Mouse (Mus musculus) ES-E14 (cell line): ENCODE results near the gene Gm11939. TPM values are rescaled to one million over a fixed set of nuclear protein-coding genes. Genes with fewer than 3 reads are reported as not detected.

ENCODE experiments used
- DNase-seq: peaks from one replicate; pipeline ENCODE4 v3.0.0-alpha.2; 2013; ENCODE audit warnings: low read depth, low spot score
- H3K27ac ChIP-seq: 2 replicates; pipeline ENCODE4 v1.5.1; 2012; ENCODE audit warnings: low read depth, mild to moderate bottlenecking, low read length, moderate library complexity, mixed read lengths; ENCODE audit not compliant: poor library complexity, insufficient read depth, severe bottlenecking
- H3K36me3 ChIP-seq: 2 replicates; pipeline ENCODE4 v1.6.1; 2012; ENCODE audit warnings: mild to moderate bottlenecking, low read length, moderate library complexity, mixed read lengths; ENCODE audit not compliant: control insufficient read depth, poor library complexity, insufficient read depth, severe bottlenecking
- H3K4me1 ChIP-seq, 2 experiments: fragments of 150-350 bp in 1 of 2; sonication (generic) in 1 of 2; 2 replicates each; pipeline ENCODE4 v1.6.1; 2012; ENCODE audit warnings: low read length in 2 of 2, mild to moderate bottlenecking in 1 of 2, mixed read lengths in 1 of 2; ENCODE audit not compliant: control insufficient read depth in 2 of 2, insufficient read depth in 2 of 2, poor library complexity in 1 of 2
- H3K4me3 ChIP-seq, 2 experiments: fragments of 150-350 bp in 1 of 2; sonication (generic) in 1 of 2; 2 replicates each; pipeline ENCODE4 v1.5.1; 2012; ENCODE audit warnings: low read length in 2 of 2, low read depth in 1 of 2, mild to moderate bottlenecking in 1 of 2, mixed read lengths in 1 of 2; ENCODE audit not compliant: insufficient read depth in 1 of 2, poor library complexity in 1 of 2, severe bottlenecking in 1 of 2
- H3K9ac ChIP-seq: 2 replicates; pipeline ENCODE4 v1.6.1; 2012; ENCODE audit warnings: low read depth, mild to moderate bottlenecking, low read length, mixed read lengths; ENCODE audit not compliant: poor library complexity, insufficient read depth, severe bottlenecking
- H3K9me3 ChIP-seq: fragments of 150-350 bp; sonication (generic); 2 replicates; pipeline ENCODE4 v1.6.1; 2012; ENCODE audit warnings: low read depth, mild to moderate bottlenecking, low read length; ENCODE audit not compliant: control insufficient read depth, insufficient read depth
- CHD2 ChIP-seq: IDR thresholded peaks from 2 replicates; pipeline ENCODE4 v1.6.1; 2014; ENCODE audit warnings: mild to moderate bottlenecking, low read depth, low read length, inconsistent platforms
- HCFC1 ChIP-seq: IDR thresholded peaks from 2 replicates; pipeline ENCODE4 v1.6.1; 2012; ENCODE audit warnings: low read length, inconsistent platforms, borderline replicate concordance; ENCODE audit not compliant: insufficient read depth
- MAFK ChIP-seq: IDR thresholded peaks from 2 replicates; pipeline ENCODE4 v1.6.1; 2014; ENCODE audit warnings: mild to moderate bottlenecking, low read depth, low read length, inconsistent platforms; ENCODE audit not compliant: insufficient read depth
- ZC3H11A ChIP-seq: IDR thresholded peaks from 2 replicates; pipeline ENCODE4 v1.6.1; 2012; ENCODE audit warnings: low read depth, mild to moderate bottlenecking, inconsistent platforms, low read length, borderline replicate concordance
- ZNF384 ChIP-seq: IDR thresholded peaks from 2 replicates; pipeline ENCODE4 v1.6.1; 2012; ENCODE audit warnings: low read depth, low read length, inconsistent platforms
- in situ Hi-C, 2 experiments: fragments of 600-800 bp; cut with MboI; formaldehyde crosslinking; loops; one replicate each; pipeline ENCODE4 v1.15.1; 2025; ENCODE audit warnings: low sequenced_read_pairs in 2 of 2, inconsistent platforms in 1 of 2; ENCODE audit not compliant: unreplicated experiment in 2 of 2
- total RNA-seq: library from RNA; depleted of rRNA; stranded (reverse); fragments of 300-350 nt; gene quantifications from 2 replicates; pipeline ENCODE4 v1.2.3, GENCODE M21; 2012

The Gm11939 gene
- total RNA-seq, 1 experiment = not detected

GRCm38 (mm10) chr11:99573164-99573563, 13.9 kb upstream of the Gm11939 start:
- in situ Hi-C loops = no loop called here
- no peaks in the 10 kb centered on the region for H3K9me3 ChIP-seq
- no peak for TF ChIP-seq ZNF384
- no peak for TF ChIP-seq MAFK
- no peak for TF ChIP-seq CHD2
- no peak for TF ChIP-seq ZC3H11A
- TF ChIP-seq HCFC1 = no peak
- no peak overlapping the region for H3K4me3 ChIP-seq
- no peaks in the 10 kb centered on the region for H3K36me3 ChIP-seq
- H3K9ac ChIP-seq = no peak overlapping the region
- H3K27ac ChIP-seq = no peak overlapping the region
- H3K4me1 ChIP-seq = no peaks in the 10 kb centered on the region
- no peak for DNase-seq

GRCm38 (mm10) chr11:99566530-99566929, 7.3 kb upstream of the Gm11939 start, which contains the start of gene Krtap3-1:
Krtap3-1 (minus strand) TSS chr11:99566630.
- no peak for DNase-seq
- H3K27ac ChIP-seq = no peak within 1 kb of the TSS
- TF ChIP-seq CHD2 = no peak
- TF ChIP-seq HCFC1 = no peak
- no peak for TF ChIP-seq ZC3H11A
- TF ChIP-seq ZNF384 = no peak
- TF ChIP-seq MAFK = no peak
- no peaks in the 10 kb centered on the region for H3K4me1 ChIP-seq
- H3K36me3 ChIP-seq = no peaks in the 10 kb centered on the region
- no peak within 1 kb of the TSS for H3K4me3 ChIP-seq
- in situ Hi-C loops = no loop called here
- no peak within 1 kb of the TSS for H3K9ac ChIP-seq
- no peaks in the 10 kb centered on the region for H3K9me3 ChIP-seq

GRCm38 (mm10) chr11:99562580-99562979, 3.3 kb upstream of the Gm11939 start:
- no peaks in the 10 kb centered on the region for H3K36me3 ChIP-seq
- H3K4me3 ChIP-seq = no peak overlapping the region
- H3K4me1 ChIP-seq = no peaks in the 10 kb centered on the region
- no peak overlapping the region for H3K9ac ChIP-seq
- H3K9me3 ChIP-seq = no peaks in the 10 kb centered on the region
- no peak for DNase-seq
- in situ Hi-C loops = no loop called here
- TF ChIP-seq ZNF384 (no peak), ZC3H11A (no peak), HCFC1 (no peak), CHD2 (no peak)
- no peak overlapping the region for H3K27ac ChIP-seq

- no peak overlapping the region for H3K4me3 ChIP-seq
- TF ChIP-seq HCFC1 (no peak), MAFK (no peak), ZC3H11A (no peak), ZNF384 (no peak)
- H3K27ac ChIP-seq = no peak overlapping the region
- H3K4me1 ChIP-seq = no peaks in the 10 kb centered on the region
- H3K9ac ChIP-seq = no peak overlapping the region
- in situ Hi-C loops = no loop called here
- H3K36me3 ChIP-seq = no peaks in the 10 kb centered on the region
- DNase-seq = no peak
- H3K9me3 ChIP-seq = no peaks in the 10 kb centered on the region
These were observed 1.1 kb downstream of the Gm11939 start for GRCm38 (mm10) chr11:99557976-99558745.

GRCm38 (mm10) chr11:99556753-99557152, 2.5 kb downstream of the Gm11939 start, which contains the start of gene Krtap3-2:
Krtap3-2 (minus strand) TSS chr11:99556853.
- no peaks in the 10 kb centered on the region for H3K36me3 ChIP-seq
- in situ Hi-C loops = no loop called here
- DNase-seq = no peak
- H3K9ac ChIP-seq = no peak within 1 kb of the TSS
- H3K4me1 ChIP-seq = no peaks in the 10 kb centered on the region
- no peak within 1 kb of the TSS for H3K4me3 ChIP-seq
- TF ChIP-seq CHD2 = no peak
- no peak for TF ChIP-seq ZNF384
- TF ChIP-seq MAFK = no peak
- H3K9me3 ChIP-seq = no peaks in the 10 kb centered on the region
- H3K27ac ChIP-seq = no peak within 1 kb of the TSS
